Mouse (Mus musculus): Measurements from ENCODE around the gene Igf1r. TPM values are rescaled to one million over a fixed set of nuclear protein-coding genes. Genes with fewer than 3 reads are reported as not detected.
"Not testable (repeated sequence)": the region's sequence is repeated elsewhere in the genome, so short reads cannot be mapped to it uniquely, and the experiment has no call there.

Gene Igf1r
- total RNA-seq, 2 experiments from 2014 or later, result 32.5 to 38.4 TPM

DNA sequence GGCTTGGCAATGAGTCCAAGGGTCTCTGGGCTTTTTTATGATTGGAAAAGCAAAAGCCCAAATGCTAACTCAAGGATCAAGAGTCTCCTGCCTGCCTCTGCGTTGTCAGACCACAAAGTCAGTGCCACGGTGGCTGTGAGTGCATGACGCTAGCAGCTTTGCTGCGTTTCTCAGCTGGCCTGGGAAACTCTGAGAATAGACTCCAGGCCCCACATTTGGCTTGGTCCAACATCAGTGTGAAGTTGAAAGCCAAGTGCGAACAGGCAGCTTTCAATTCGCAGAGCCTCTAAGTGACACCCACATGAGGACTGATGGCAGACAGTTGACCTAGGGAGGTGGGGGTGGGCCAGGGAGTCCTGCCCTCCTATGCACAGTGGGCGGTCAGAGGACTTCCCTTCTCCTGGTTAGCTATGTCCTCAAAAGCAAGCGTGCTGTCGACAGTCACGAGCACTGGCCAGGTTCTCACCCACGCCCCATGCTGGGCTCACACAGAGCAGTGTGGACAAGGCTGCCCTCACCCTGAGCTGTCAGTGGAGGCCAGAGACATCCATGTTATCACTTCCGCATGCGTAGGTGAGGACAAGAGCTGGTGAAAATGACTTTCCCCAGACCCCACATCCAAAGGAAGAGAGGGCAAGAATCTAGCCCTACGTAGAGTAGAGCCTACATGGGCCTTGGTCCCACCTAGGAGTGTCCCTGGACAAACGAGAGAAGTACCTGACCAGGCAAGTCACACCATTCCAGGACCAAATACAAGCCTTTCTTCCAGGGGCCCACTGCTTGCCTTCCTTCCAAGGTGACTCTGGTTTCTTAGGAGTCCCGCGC is 305.9 kb downstream of the Igf1r start:
- DNase-seq (ENCODE audit: extremely low spot score in 1 of 2, low spot score in 1 of 2), result no peak

DNA sequence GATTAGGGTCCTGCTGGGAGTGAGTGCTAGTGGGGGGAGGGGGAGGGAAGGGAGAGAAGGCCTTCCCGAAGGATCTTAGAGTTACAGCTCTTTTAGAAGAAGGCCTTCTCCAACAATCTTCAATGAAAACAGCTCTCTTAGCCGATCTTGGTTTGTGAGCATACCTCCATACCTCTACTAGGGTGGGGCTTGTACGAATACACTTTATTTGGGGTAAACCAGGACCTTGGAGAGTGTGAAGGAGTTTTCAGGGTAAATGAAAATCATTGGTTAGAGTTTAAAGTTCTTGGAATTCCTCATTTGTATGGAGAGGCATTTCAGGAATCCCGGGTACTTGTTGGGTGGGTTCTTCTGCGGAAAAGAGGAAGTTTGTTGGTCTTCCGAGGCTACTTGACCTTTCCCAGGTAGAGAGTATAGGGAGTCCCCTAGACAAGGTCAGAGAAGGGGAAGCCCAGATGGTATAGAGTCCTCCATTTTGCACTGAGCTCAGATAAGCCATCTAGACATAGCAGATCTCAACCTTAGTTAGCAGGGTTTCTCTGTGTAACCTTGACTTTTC is 307.0 kb downstream of the Igf1r start:
- no peak for DNase-seq (ENCODE audit: extremely low spot score in 1 of 2, low spot score in 1 of 2)

DNA sequence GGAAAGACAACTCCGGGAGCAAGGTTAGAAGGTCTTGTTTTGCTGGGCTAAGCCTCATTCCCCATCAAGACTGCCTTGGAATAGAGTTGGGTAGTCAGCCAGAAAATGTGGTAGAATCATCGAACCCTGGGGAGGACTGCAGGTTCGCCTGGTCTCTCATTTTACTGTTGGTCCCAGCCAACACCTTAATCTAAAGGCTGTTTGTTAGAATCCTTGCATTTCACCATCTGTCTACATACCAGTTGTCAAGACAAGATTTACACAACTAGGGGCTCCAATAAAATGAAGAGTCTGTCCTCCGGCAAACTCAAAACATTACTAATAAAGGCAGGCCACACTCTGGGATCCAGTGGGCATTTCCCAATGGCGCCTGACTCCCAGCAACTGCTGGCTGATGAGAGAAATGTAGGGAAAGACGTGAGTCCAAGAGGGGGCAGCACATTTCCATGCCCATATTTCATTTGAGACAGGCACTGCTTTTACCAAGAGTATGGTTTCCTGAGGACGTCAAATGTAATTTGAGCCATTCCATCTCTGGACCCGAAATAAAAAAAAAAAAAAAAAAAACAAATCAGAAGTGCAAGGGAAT is 310.1 kb downstream of the Igf1r start:
- no peak for DNase-seq (ENCODE audit: extremely low spot score in 1 of 2, low spot score in 1 of 2)

DNA sequence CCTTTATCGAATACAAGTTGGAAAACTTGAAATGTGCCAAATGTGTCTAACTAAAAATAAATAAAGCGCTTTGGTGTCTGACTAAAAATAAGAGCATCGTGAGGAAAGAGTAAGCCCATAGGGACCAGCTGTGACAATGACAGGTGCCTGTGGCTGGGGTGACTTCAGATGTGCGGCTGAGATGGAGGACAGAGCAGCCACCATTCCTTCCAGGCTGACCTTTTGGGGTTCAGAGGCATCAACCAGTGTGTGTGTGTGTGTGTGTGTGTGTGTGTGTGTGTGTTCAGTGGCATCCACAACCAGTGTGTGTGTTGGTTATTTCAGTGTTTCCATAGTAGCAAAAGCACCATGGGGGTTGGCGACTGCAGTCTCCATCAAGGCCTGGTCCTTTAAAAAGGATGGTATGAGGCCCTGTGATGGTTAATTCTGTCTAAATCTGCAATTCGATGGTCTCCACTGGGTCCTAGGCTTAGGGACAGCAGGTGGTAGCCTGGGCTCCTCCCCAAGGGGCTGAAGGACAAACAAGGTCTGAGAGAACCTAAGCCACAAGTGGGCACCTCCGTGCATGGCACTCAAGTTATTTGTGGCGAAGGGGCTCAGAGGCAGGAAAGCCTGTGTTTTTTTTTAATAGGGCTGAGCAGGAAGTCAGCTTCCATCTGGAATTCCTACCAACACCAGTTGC is 310.9 kb downstream of the Igf1r start:
- no peak for DNase-seq (ENCODE audit: extremely low spot score in 1 of 2, low spot score in 1 of 2)

DNA sequence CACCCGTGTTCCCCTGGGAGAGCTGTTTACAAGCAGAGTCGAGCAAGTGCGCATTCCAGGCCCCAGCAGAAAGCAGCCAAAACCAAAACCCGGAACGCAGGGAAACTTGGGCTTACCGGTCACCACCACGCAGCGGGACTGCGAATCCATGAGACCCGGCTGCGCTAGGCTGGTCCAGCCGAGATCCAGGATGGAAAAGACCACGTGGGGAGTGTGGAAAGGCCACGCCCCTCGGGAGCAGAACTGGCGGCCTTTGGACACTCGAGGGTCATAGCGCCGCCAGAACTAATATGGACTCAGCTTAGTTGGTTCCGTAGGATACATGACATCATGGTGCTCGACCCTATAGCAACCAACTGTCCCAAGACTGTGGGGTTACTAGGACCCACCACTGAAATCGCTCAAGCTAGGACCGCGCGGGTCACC is 311.4 kb downstream of the Igf1r start, which contains the start of gene Pgpep1l:
Gene Pgpep1l, minus strand, starts transcription at position 206 of the 426 bp plus-strand sequence.
- peak in 1 of 2 experiments; percentile 16 for DNase-seq (ENCODE audit: extremely low spot score in 1 of 2, low spot score in 1 of 2)

- DNase-seq (ENCODE audit: extremely low spot score in 1 of 2, low spot score in 1 of 2), result peak; percentile 59 to 70
These were observed 311.9 kb downstream of the Igf1r start for GRCm38 (mm10) chr7:68264531-68264930.

DNA sequence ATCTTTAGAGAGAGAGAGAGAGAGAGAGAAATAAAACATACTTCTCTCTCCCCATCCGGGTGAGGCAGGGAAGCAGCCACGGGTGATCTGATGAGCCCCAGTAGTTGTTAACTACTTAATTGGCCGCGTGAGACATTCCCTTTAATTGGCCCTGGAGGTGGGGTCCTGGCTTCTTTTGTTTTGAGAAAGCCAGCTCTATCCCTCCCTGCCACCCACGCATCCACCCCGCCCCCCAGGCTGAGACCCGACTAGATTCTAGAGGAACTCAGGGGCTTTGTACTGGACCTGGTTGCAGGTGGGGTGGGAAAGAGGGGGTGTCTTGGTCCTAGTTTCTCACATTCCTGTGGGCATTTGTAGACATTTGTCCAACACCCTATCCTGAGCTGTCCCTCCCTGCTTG is 312.8 kb downstream of the Igf1r start:
- no peak for DNase-seq (ENCODE audit: extremely low spot score in 1 of 2, low spot score in 1 of 2)

GRCm38 (mm10) chr7:68266691-68267090 is 314.1 kb downstream of the Igf1r start:
- no peak for DNase-seq (ENCODE audit: extremely low spot score in 1 of 2, low spot score in 1 of 2)

DNA sequence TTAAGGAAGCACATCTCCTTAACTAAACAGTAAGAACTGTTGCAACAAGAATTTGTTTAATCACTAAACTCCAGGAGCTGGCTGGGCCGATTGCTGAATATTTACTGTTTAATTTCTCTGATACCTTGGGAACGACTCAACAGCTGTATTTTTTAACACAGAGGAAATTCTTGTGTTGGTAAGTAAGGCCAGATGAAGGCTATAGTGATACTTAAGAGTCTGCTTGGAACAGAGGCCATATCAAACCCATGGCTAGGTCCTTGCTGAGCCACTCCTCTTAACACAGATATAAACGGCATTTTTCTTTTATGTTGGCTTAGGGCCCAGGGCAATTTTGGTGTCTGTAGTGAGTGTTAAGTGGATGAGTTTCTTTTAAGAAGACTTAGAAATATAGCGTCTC is 317.9 kb downstream of the Igf1r start:
- DNase-seq (ENCODE audit: extremely low spot score in 1 of 2, low spot score in 1 of 2), result no peak

DNA sequence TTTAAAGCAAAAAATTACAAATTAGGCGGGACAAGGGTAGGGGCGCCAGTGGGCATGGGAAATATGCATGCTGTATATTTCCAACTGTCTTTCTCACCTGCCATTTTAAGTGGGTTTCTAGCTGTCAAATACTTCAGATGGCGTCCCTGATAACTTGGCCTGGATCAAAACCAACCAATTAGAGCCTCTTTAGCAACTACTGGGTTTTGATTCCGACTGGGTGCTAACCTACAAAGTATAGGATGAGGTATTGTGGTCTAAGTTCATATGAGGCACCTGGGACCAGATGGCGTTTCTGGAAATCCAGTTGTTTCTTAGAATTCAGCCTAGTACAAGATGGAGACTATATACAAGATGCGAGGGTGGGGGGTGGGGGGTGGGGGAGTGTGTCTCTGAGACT is 319.2 kb downstream of the Igf1r start:
- DNase-seq (ENCODE audit: extremely low spot score in 1 of 2, low spot score in 1 of 2), result no peak

DNA sequence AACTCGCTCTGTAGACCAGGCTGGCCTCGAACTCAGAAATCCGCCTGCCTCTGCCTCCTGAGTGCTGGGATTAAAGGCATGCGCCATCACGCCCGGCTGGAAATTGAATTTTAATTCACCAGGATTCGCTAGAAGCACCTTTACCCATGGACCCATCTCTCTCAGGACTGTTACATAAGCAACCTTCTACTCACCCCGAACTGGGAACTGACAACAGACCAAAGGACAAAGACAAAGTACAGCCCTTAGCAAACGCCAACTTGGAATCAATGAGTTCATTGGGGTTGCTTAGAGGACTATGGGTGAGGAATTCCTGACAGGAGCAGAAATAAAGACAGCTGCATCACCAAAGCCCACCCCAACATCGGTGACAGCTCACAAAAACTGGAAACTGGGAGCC is 320.0 kb downstream of the Igf1r start:
- DNase-seq (ENCODE audit: extremely low spot score in 1 of 2, low spot score in 1 of 2), result no peak

GRCm38 (mm10) chr7:68273515-68273914 is 320.9 kb downstream of the Igf1r start, which contains the start of gene Fam169b:
Fam169b (plus strand) TSS chr7:68273839.
- no peak for DNase-seq (ENCODE audit: extremely low spot score in 1 of 2, low spot score in 1 of 2)

DNA sequence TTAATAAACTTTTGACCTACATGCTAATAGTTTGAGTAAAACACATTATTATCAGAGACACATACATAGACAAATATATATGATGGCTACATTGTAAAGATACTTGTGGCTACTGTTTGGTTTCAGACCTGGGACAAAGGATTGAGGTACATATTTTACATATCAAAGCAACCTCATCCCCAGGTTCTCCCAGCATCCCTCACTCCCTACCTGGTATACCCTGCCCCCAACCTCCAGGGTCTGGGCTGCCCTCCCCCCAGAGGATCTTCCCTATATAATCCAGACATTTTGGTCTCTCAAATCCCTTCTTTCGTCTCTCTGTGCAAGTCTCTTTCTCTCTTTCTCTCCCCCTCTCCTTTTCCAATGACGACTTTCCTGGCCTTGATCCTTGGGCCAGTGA is 321.6 kb downstream of the Igf1r start:
- no peak for DNase-seq (ENCODE audit: extremely low spot score in 1 of 2, low spot score in 1 of 2)

DNA sequence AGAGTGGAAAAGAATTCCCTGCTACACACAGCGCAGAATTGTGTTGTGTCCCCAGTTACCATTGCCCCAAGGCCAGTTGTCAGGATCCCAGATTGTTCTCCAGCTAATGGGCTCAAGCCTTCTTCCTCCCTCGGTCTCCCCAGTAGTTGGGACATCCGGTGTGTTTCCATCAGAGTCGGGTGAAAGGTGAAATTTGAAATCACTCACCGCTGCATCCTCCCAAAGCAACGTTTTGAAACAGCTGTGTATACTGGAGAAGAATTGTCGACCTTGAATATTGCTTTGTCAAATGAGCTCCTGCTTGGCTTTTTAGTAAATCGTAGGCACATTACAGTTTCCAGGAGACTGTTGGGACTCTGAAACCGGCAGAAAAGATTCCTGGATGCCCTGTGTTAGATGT is 322.3 kb downstream of the Igf1r start:
- no peak for DNase-seq (ENCODE audit: extremely low spot score in 1 of 2, low spot score in 1 of 2)

GRCm38 (mm10) chr7:68275445-68275837 is 322.8 kb downstream of the Igf1r start:
- DNase-seq (ENCODE audit: extremely low spot score in 1 of 2, low spot score in 1 of 2), result not testable (repeated sequence)

- DNase-seq (ENCODE audit: extremely low spot score in 1 of 2, low spot score in 1 of 2), result no peak
These were observed 323.5 kb downstream of the Igf1r start for GRCm38 (mm10) chr7:68275838-68276731.

DNA sequence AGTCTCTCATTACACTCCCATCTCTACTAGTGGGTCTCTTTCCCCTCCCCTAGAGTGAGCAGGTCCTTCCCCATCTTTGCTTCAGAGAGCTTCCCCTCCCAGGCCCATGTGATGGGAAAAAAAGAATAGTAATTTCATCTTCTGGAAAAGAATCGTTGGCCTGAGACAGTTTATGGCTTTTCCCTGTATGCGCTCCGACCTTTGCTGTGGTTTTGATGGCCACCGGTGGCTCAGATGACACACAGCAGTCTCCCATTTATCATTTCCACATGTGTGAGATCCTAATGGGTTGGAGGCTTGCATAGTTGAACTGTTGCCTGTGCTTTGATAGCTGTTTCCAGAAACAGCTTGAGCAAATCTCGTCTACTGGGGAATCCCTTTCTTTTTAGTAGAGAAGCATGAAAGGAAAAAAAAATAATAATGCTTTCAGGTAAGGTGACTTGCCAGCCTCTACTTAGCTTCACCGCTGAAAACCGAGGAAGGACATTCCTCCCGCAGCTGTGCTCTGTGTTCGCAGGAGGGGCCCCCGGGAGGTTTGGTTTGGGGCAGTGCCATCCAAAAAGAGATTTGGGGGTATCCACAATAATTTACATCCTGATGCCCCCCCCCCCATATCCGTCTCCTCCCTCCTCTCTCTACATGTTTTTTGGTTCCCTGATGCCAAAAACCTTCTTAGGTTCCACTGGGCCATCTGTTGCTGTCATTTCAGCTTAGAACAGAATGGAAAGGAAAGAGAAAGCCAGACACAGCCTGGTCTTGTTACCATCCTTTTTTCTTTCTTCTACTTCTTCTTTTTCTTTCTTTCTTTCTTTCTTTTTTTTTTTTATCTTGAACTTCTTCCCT is 324.6 kb downstream of the Igf1r start:
- DNase-seq (ENCODE audit: extremely low spot score in 1 of 2, low spot score in 1 of 2), result no peak

DNA sequence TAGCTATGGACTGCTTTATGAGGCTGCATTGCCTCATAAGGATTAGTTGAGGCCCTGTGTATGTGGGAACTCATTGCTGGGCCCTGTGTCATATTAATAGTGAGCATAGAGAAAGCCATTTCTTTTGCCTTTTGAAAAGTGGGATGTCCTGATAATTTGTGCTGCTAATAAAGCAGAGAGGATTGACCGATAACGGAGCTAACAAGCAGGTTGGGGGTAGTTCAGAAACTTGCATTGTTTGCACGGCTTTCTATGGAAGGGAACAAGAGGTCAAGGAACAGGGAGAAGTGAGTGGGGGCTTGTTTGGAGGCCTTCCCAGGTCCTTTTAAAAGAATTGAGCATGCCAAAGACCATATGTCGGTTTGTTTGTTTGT is 325.3 kb downstream of the Igf1r start:
- DNase-seq (ENCODE audit: extremely low spot score in 1 of 2, low spot score in 1 of 2), result no peak

DNA sequence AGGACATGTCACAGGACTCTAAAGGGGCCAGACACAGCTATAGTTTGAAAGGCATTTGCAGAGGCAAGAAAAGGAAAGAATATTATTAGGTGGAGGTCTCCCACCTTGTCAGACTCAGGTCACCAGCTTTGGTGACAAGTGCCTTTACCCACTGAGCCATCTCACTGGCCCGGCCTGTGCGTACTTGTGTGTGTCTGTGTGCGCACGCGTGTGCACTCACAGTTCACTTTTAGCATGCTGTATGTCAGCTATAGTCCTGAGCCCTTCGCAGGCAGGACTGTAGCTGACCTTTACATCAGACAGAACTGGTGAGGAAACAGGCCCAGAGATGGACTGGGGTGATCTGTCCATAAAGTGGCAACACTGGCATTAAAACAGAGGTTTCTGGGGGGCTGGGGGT is 325.8 kb downstream of the Igf1r start:
- DNase-seq (ENCODE audit: extremely low spot score in 1 of 2, low spot score in 1 of 2), result no peak
